Mouse (Mus musculus): ENCODE measurements at regions not wholly inside any gene's neighbourhood (a gene's known extent, or its start where the extent isn't known, plus 50 kb on each side); places are given as distances from the start of the nearest gene placed in this dataset.

DNA sequence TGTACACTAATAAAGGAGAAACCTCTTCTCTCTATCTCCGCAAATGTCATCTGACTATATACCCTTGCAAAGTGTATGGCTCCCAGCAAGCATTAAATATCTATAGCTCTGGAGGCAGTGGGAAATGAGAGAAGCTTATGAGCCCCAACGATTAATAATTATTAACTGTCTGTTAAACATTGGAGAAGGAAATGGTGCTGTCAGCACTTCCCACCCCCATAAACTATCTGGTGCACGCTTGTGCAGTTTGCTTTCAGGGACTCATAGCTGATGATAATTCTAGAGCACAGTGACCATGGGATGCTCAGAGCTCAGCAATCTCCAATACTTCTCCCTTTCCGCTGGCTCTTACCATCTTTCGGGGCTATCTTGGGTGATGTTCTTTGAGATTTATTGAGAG is 541.2 kb downstream of the Grxcr1 start:
- no peak for DNase-seq (ENCODE audit: low spot score in 2 of 2)

DNA sequence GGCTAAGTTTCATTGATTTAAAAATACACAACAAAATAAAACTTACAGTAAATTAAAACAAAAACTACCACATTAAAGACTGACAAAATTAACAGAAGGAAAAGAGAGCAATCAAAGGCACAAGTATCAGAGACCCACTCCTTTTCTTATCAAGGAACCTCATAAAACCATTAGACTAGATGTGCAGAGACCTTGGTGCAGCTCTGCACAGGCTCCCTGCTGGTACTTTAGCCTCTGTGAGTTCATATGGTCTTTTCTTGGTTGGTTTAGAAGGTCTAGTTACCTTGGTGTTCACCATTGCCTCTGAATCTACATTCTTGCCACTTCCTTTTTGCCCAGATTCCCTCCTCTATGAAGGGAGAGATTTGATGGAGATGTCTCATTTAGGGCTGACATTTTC is 544.2 kb downstream of the Grxcr1 start:
- DNase-seq (ENCODE audit: low spot score in 2 of 2), result no peak

DNA sequence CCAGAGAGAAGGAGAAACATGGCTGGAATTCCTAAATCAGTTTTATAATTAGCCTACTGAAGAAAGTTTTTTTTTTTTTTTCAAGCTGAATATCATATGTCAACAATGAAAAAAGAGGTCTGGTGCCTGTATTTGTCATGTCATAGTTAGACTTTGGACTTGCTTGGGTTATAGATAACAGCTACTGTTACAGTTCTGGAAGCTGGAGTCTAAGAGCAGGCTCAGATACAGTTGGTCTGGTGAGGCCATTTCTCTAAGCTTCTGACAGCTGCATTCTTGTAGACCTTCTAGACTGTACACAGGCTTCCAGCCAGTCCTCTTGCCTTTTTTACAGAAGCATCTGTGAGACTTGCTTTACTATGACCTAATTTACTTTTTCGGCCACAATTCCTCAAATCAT is 546.9 kb downstream of the Grxcr1 start:
- no peak for DNase-seq (ENCODE audit: low spot score in 2 of 2)

DNA sequence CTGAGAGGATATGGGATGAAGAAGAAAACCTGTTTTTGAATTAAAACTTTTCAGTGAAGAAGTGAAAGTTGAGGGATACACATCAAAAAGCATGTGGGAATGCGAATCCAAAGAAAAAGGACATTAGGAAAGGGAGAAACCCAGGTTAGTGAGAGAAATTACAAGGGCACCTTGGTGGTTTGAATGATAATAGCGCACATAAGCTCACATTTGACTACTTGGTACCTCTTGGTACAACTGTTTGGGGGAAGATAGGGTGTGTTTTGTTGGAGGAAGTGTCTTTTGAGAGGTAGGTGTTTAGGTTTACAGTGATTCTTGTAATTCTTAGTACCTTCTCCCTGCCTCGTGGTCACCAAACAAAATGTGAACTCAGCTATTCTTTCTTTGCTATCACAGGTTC is 560.8 kb downstream of the Grxcr1 start:
- no peak for DNase-seq (ENCODE audit: low spot score in 2 of 2)

DNA sequence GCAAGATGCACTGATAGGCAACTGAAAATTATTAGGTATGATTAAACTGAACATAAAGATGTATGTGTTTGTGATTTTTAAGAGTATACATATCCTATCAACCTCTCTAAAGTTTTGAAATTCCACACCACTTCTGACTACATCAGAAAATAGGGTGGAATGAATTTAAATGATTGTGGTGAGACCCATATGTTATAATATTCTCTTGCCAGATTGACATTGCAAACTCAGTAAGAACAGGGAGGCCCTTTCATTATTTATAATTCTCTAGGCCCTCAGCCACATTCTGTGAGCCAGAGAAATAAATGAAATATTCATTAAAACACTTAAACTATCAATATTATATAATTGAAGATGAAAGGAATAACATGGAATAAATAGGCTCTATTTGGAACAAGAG is 586.8 kb downstream of the Grxcr1 start:
- no peak for DNase-seq (ENCODE audit: low spot score in 2 of 2)

DNA sequence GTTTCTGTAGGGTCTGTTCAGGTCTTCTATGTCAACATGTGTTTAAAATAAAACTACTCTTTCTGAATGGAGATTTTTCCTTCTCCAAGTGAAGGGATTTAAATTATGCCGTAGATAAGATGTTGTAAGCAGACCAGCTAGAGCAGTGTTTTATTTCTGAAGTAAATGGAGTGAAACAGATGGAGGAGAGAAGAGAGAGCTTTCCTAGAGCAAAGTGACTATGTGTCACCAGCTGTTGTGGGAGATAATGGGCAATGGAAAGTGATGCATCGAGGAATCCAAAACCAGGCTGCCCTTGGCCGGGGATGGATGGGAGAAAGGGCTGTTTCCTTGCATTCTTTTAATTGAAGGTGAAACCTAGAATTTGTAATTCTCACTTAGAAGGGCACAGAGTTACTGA is 603.8 kb downstream of the Grxcr1 start:
- no peak for DNase-seq (ENCODE audit: low spot score in 2 of 2)

DNA sequence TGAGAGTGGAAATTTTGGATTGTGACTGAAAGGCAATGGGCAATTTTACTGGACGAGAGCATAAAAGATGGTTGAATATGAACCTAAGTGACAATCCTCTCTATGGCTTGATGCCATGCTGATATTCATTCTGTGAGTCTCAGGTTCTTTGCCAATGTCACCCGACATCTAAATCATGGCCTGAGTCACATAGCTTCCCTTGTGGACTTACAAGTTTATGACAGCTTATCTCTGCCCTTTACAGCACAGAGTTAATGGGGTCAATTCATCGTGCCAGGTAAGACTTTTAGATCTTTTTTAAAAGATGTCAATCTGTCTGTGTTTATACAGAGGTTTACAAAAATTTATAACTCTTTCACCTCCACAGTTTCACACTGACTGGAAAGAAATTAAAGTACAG is 641.2 kb downstream of the Grxcr1 start:
- no peak for DNase-seq (ENCODE audit: low spot score in 2 of 2)

DNA sequence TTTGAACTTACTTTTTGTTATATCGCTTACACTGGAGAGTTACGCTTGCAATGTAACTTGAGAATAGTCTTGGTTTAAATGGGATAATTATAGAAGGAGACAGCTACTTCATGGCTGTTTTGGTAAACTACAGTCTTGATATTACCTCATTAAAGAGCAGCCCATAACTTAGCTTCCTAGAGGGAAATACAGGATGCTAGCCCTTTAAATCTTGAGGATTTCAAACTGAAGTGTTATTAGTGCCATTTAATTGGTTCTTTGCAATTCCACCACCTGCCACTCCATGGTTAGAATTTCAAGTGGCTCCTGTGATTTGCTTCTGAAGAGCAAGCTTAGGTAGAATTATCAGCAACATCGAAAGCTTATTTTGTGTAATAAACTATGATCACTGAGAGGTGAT is 640.1 kb downstream of the Kctd8 start:
- DNase-seq (ENCODE audit: low spot score in 2 of 2), result no peak

DNA sequence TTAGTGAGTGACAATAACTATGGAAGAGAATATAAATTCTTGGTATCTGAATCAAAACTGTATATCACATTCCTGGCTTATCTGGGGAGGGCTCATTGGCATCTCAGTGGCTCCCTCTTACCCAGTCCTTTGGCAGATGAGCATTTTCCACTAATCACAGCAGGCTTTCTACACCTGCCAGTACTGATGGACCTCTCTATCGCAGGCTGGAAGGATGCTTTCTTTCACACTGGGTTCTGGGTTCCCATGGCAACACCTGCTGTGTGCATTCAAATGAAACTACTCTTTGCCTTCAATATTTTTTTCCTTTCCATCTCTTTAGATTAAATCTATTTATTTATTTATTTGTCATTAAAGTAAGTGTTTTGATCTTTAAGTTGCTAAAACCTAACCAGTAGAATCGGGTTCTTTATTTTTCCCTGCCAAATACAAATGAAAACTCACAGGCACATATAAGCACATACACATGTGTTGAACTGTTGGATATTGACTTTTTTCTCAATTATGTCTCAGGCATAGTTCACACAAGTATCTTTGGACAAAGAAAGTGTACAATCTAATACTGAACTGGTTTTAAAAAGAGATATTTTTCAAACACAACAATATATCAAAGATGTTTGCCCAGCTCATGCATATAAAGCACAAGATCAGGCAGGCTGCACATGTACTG is 635.9 kb downstream of the Kctd8 start:
- DNase-seq (ENCODE audit: low spot score in 2 of 2), result no peak

DNA sequence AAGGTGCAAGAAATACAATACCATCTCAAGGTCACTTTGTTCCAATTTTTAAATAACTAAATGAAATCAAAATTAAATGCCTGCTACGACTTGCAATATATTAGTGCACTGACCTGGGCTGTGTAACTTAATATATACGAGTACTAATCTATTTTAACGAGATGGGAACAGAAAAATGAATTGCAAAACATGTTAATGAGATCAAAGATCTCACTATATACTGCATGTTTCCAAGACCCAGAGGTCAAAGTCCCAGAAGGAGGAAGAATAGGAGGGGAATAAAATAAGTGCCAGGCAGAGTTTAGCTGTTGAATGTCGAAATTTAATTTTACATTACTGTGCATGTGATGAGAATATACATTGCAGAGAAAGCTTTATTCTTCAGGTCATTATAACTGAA is 614.7 kb downstream of the Kctd8 start:
- no peak for DNase-seq (ENCODE audit: low spot score in 2 of 2)

DNA sequence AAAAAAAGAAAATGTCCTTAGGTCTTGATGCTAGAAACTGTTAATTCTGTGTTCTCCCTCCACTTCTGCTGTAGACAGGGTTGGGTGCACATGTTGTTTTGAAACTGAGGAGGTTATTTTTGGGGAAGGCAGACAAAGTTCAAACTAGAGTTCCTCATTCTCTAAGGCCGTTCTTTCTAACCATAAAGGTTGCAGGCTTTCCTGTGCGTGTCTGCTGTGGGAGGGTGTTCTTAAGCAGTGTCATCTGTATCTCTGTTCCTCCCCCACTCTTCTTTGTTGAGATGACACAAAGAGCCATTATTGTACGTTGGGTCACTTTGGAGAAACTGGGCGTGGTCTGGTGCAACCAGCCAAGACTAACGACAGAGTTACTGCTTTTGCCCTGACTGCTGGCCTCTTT is 606.3 kb downstream of the Kctd8 start:
- peak in 1 of 2 experiments; percentile 8 for DNase-seq (ENCODE audit: low spot score in 2 of 2)

DNA sequence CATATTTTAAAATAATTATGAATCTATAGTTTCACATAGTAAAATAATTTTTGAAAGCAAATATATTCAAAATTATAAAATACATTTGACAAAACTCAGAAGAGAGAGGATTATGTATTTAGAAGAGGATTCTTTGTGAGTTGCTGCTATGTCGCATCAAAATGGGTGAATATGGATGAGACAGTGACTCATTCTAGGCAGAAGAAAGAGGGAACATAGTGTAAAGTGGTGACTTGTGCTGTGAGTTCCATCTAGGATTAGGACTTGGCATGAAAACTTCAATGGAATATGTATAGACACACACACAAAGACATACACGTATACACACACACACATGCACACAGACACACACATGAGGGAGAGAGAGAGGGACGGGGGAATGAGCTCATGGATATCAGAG is 591.0 kb downstream of the Kctd8 start:
- no peak for DNase-seq (ENCODE audit: low spot score in 2 of 2)

DNA sequence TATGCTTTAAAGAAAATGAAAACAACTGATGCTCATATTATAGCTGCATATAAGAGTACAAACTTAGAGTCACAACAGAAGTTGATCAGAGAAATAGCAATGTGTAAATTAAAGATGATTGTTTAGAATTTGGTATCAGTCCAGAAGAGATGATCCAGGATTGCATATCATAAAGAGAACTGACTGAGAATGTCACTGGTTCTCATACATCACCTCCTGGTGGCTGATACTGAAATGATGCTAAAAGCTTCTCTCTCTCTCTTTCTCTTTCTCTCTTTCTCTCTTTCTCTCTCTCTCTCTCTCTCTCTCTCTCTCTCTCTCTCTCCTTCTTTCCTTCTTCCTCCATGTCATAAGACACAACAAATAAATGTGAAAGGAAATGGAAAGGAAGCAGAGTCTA is 588.5 kb downstream of the Kctd8 start:
- no peak for DNase-seq (ENCODE audit: low spot score in 2 of 2)

All from spleen, postnatal 14 days (tissue).